Mouse (Mus musculus) megakaryocyte-erythroid progenitor cell, adult 5-6 weeks (primary cell): ENCODE results near the gene Hipk3. TPM values are rescaled to one million over a fixed set of nuclear protein-coding genes. Genes with fewer than 3 reads are reported as not detected.

Source experiments
- ATAC-seq: replicated peaks from 2 replicates; pipeline ENCODE4 v1.8.0; 2016; ENCODE audit warnings: mild to moderate bottlenecking, inconsistent platforms; ENCODE audit not compliant: severe bottlenecking, poor library complexity, low FRiP score, low TSS enrichment
- total RNA-seq, 2 experiments: library from RNA; stranded (forward) in 1 of 2; stranded (reverse) in 1 of 2; fragments of 200-1000, 215-1000 nt in 1 of 2; fragments of >200 nt in 1 of 2; fragmentation: Nextera tagmentation in 1 of 2; gene quantifications; 2 replicates each; pipeline ENCODE4 v1.2.3; 2014 to 2017

Hipk3 gene
- total RNA-seq, 2 experiments from 2014 or later, result 23.9 to 29.3 TPM

GRCm38 (mm10) chr2:104422230-104422629, 72.0 kb downstream of the Hipk3 start:
- 0 out of 2 replicates have a peak, but pooled peaks have one; percentile 42 for ATAC-seq

- ATAC-seq, result 0 out of 2 replicates have a peak, but pooled peaks have one; percentile 32
Measured at GRCm38 (mm10) chr2:104420805-104421204, 73.4 kb downstream of the Hipk3 start.

- no peak for ATAC-seq
Measured at GRCm38 (mm10) chr2:104419999-104420398, 74.2 kb downstream of the Hipk3 start.

- no peak for ATAC-seq
Measured at GRCm38 (mm10) chr2:104419411-104419810, 74.8 kb downstream of the Hipk3 start.

GRCm38 (mm10) chr2:104413011-104413410, 81.2 kb downstream of the Hipk3 start:
- no peak for ATAC-seq

- ATAC-seq, result no peak
Measured at GRCm38 (mm10) chr2:104412496-104412895, 81.8 kb downstream of the Hipk3 start.

GRCm38 (mm10) chr2:104411806-104412205, 82.4 kb downstream of the Hipk3 start:
- no peak for ATAC-seq

GRCm38 (mm10) chr2:104410963-104411545, 83.2 kb downstream of the Hipk3 start, which contains the start of gene D430041D05Rik:
Gene D430041D05Rik (minus strand): TSS chr2:104411013.
- no peak for ATAC-seq

- peak; percentile 40; the same call in 1 of the 2 replicates for ATAC-seq
Measured at GRCm38 (mm10) chr2:104409851-104410821, 84.1 kb downstream of the Hipk3 start.

- ATAC-seq, result no peak
Measured at GRCm38 (mm10) chr2:104408351-104408750, 85.9 kb downstream of the Hipk3 start.

GRCm38 (mm10) chr2:104407913-104408312, 86.3 kb downstream of the Hipk3 start:
- no peak for ATAC-seq

- ATAC-seq, result no peak
Measured at GRCm38 (mm10) chr2:104404036-104404435, 90.2 kb downstream of the Hipk3 start.

GRCm38 (mm10) chr2:104398651-104399290, 95.5 kb downstream of the Hipk3 start:
- ATAC-seq, result no peak

GRCm38 (mm10) chr2:104395961-104396360, 98.3 kb downstream of the Hipk3 start:
- ATAC-seq, result no peak

- ATAC-seq, result no peak
Measured at GRCm38 (mm10) chr2:104394769-104395168, 99.5 kb downstream of the Hipk3 start.

GRCm38 (mm10) chr2:104392700-104393312, 101.4 kb downstream of the Hipk3 start:
- no peak for ATAC-seq

GRCm38 (mm10) chr2:104389231-104389630, 105.0 kb downstream of the Hipk3 start:
- ATAC-seq, result no peak

- ATAC-seq, result no peak
Measured at GRCm38 (mm10) chr2:104385941-104386340, 108.3 kb downstream of the Hipk3 start.

- no peak for ATAC-seq
Measured at GRCm38 (mm10) chr2:104383589-104383988, 110.7 kb downstream of the Hipk3 start.

GRCm38 (mm10) chr2:104382813-104383212, 111.4 kb downstream of the Hipk3 start:
- ATAC-seq, result no peak
